Mouse (Mus musculus): Measurements from ENCODE around the gene Exoc3l4.

- TF ChIP-seq E2F4 (IDR thresholded peaks at IDR 0.05; ENCODE audit: insufficient read depth) (no peak), TCF12 (IDR thresholded peaks at IDR 0.05; ENCODE audit: insufficient read depth, poor library complexity, severe bottlenecking) (no peak), USF1 (IDR thresholded peaks at IDR 0.05; ENCODE audit: low read depth) (no peak), POLR2A (IDR thresholded peaks at IDR 0.05; ENCODE audit: insufficient read length, low read depth) (no peak), TCF3 (IDR thresholded peaks at IDR 0.05; ENCODE audit: insufficient read length, low read depth) (no peak), POLR2AphosphoS2 (IDR thresholded peaks at IDR 0.05; ENCODE audit: insufficient read length, low read depth) (no peak), MAX (IDR thresholded peaks at IDR 0.05; ENCODE audit: low read depth) (no peak), CEBPB (IDR thresholded peaks at IDR 0.05; ENCODE audit: insufficient read depth, poor library complexity, severe bottlenecking) (no peak), MYOD1 (IDR thresholded peaks at IDR 0.05; ENCODE audit: control insufficient read depth in 1 of 3, insufficient read length in 2 of 3, low read depth in 2 of 3) (no peak)
Observed at GRCm38 (mm10) chr12:111478924-111479323, 62.1 kb downstream of the Exoc3l4 start.
